Mouse (Mus musculus) frontal cortex, postnatal 25 days (tissue): ENCODE results near the gene Rpl3.

Experiments
- DNase-seq, 2 experiments: peaks; one replicate each; pipeline ENCODE4 v3.0.0; 2022; ENCODE audit warnings: low spot score in 2 of 2

The Rpl3 gene

GRCm38 (mm10) chr15:80087406-80088012 lies 4.2 kb downstream of the Rpl3 start:
- DNase-seq, result no peak

- DNase-seq, result no peak
These were observed 7.9 kb downstream of the Rpl3 start for GRCm38 (mm10) chr15:80083740-80084139.

GRCm38 (mm10) chr15:80083276-80083731 lies 8.4 kb downstream of the Rpl3 start:
- DNase-seq, result peak; percentile 96 to 98

GRCm38 (mm10) chr15:80082661-80083275 lies 8.9 kb downstream of the Rpl3 start:
- no peak for DNase-seq

GRCm38 (mm10) chr15:80081801-80082546 lies 9.7 kb downstream of the Rpl3 start:
- DNase-seq, result no peak

- DNase-seq, result no peak
These were observed 10.7 kb downstream of the Rpl3 start for GRCm38 (mm10) chr15:80080711-80081615.

GRCm38 (mm10) chr15:80079954-80080353 lies 11.7 kb downstream of the Rpl3 start:
- no peak for DNase-seq

GRCm38 (mm10) chr15:80079129-80079668 lies 12.5 kb downstream of the Rpl3 start:
- no peak for DNase-seq

- DNase-seq, result no peak
These were observed 13.4 kb downstream of the Rpl3 start for GRCm38 (mm10) chr15:80078058-80078814.

- peak; percentile 71 to 73 for DNase-seq
These were observed 15.1 kb downstream of the Rpl3 start for GRCm38 (mm10) chr15:80076338-80077136.

- no peak for DNase-seq
These were observed 15.8 kb downstream of the Rpl3 start for GRCm38 (mm10) chr15:80075733-80076337.

GRCm38 (mm10) chr15:80075374-80075694 lies 16.3 kb downstream of the Rpl3 start:
- DNase-seq, result no peak

- no peak for DNase-seq
These were observed 16.9 kb downstream of the Rpl3 start for GRCm38 (mm10) chr15:80074663-80075373.

GRCm38 (mm10) chr15:80073256-80073621 lies 18.4 kb downstream of the Rpl3 start:
- no peak for DNase-seq

- DNase-seq, result no peak
These were observed 19.0 kb downstream of the Rpl3 start for GRCm38 (mm10) chr15:80072579-80073255.

GRCm38 (mm10) chr15:80071951-80072437 lies 19.7 kb downstream of the Rpl3 start:
- no peak for DNase-seq

GRCm38 (mm10) chr15:80070095-80070644 lies 21.5 kb downstream of the Rpl3 start:
- DNase-seq, result no peak

GRCm38 (mm10) chr15:80069171-80069570 lies 22.5 kb downstream of the Rpl3 start:
- no peak for DNase-seq
